Mouse (Mus musculus) lung, embryonic 15.5 days (tissue): ENCODE results near the gene Igfals. TPM values are rescaled to one million over a fixed set of nuclear protein-coding genes. Genes with fewer than 3 reads are reported as not detected.

Experiments used
- ATAC-seq: fragments of 200-750 bp; cut with Nextera tagmentation; 2 replicates; pipeline ENCODE4 v1.8.0; 2017; ENCODE audit warnings: moderate number of reproducible peaks, borderline replicate concordance; ENCODE audit not compliant: low FRiP score, low TSS enrichment; ENCODE audit errors: extremely low read depth
- H3K27ac ChIP-seq: fragments of 300-500 bp; sonication (generic); 2 replicates; pipeline ENCODE4 v1.5.1; 2015; ENCODE audit warnings: moderate library complexity, mild to moderate bottlenecking, inconsistent platforms
- H3K27me3 ChIP-seq: fragments of 300-500 bp; sonication (generic); 2 replicates; pipeline ENCODE4 v1.6.1; 2015; ENCODE audit warnings: inconsistent platforms
- H3K36me3 ChIP-seq: fragments of 300-500 bp; sonication (generic); 2 replicates; pipeline ENCODE4 v1.6.1; 2015; ENCODE audit warnings: inconsistent platforms
- H3K4me1 ChIP-seq: fragments of 300-500 bp; sonication (generic); 2 replicates; pipeline ENCODE4 v1.6.1; 2015; ENCODE audit warnings: inconsistent platforms
- H3K4me2 ChIP-seq: fragments of 300-500 bp; sonication (generic); 2 replicates; pipeline ENCODE4 v1.6.1; 2015; ENCODE audit warnings: inconsistent platforms, mild to moderate bottlenecking, moderate library complexity
- H3K4me3 ChIP-seq: fragments of 300-500 bp; sonication (generic); 2 replicates; pipeline ENCODE4 v1.5.1; 2015; ENCODE audit warnings: mild to moderate bottlenecking, inconsistent platforms
- H3K9ac ChIP-seq: fragments of 300-500 bp; sonication (generic); 2 replicates; pipeline ENCODE4 v1.6.1; 2015; ENCODE audit warnings: inconsistent platforms
- H3K9me3 ChIP-seq: fragments of 300-500 bp; sonication (generic); 2 replicates; pipeline ENCODE4 v1.6.1; 2016; ENCODE audit warnings: inconsistent platforms
- WGBS: fragments of 180-500 bp; shearing (Covaris S2); methylation state at CpG from one replicate; pipeline ENCODE4 v1.1.7; 2015; 5-methylcytosine and 5-hydroxymethylcytosine counted together
- polyA plus RNA-seq: library from polyadenylated mRNA; unstranded; fragments of >200 nt; fragmentation: Nextera tagmentation; extraction: Ambion mirVana; gene quantifications from 2 replicates; pipeline ENCODE4 v1.2.1, GENCODE M21; 2015

The Igfals gene
- polyA plus RNA-seq, 1 experiment from 2014 or later = 1.00 TPM

DNA sequence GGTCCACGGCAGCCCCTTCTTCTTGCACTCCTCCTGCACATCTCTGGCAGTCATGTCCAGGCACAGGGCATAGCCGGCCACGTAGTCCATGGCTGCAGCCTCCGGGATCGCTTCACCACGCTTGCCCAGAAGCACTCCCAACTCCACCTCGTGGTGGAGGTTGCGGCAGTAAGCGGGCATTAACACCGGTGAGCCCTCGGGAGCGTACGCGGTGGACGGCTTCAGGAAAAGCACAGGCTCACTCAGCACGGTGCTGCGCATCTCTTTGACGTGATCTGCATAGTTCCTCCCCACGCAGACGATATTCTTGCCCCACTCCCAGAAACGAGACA, 16.1 kb upstream of the Igfals start:
- Histone ChIP-seq H3K9ac (peak overlapping the region; percentile 74), H3K4me3 (peak overlapping the region; percentile 75), H3K9me3 (no peaks in the 10 kb centered on the region), H3K4me2 (peak overlapping the region; percentile 82), H3K27me3 (peaks cover 9% of the 10 kb centered on the region; the same call in 1 of the 2 replicates), H3K36me3 (0 out of 2 replicates have a peak, but pooled peaks cover 3% of the 10 kb centered on the region), H3K4me1 (peaks cover 11% of the 10 kb centered on the region), H3K27ac (peak overlapping the region; percentile 93)
- 0% methylated on average over 21 of the region's 21 CpGs for WGBS
- peak; percentile 56 for ATAC-seq

DNA sequence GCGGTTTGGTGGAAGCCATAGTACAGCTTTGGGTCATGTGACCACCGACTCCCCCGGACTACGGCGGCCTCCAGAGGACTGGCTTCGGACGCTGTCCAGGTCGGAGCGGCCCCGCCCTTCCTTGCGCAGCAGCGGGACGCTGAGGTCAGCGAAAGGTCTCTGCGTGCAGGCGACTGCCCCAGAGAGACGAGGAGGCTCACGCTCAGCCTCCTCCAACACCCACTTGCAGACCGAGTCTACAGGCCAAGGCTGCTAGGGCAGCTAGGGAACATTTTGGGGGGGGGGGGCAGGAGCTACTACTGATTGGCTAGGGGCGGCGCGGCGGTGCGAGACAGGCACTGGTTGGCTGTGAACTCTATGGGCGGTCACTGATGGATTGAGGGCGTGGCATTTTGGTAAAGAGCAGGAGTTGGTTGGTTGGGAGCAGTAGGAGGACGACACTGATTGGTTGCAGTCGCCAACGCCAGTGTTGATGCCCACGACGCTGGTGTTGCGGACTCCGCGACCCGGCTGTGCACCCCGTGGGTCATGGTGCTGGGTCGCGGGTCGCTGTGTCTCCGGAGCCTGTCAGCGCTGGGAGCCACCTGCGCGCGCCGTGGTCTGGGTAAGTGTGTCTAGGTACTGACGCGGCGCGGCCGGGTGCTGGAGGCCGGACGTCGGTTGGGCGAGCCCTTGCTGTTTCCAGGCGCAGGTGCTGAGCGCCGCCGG, 15.6 kb upstream of the Igfals start, which contains the start of gene Fahd1:
Fahd1 (minus strand) TSS at position 300 of the 708 bp plus-strand sequence.
- H3K9me3 ChIP-seq = no peaks in the 10 kb centered on the region

DNA sequence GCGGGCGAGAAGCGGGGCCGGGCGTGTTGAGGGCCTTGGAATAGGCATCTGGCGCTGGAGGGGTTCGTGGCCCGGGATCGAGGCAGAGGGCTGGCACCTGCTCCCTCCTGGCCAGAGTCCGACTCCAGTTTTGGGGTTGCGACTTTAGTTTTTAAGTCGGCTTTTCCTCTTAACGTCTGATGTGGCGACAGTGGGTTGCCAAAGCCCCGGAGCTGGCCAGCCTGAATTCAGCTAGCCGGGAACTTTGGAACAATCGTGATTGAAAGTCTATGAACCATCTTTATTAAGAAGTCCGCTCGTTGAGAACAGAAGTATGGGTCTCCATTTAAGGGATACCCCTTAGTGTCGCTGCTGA, 15.0 kb upstream of the Igfals start:
- WGBS = 2% methylated on average over 20 of the region's 20 CpGs
- Histone ChIP-seq H3K4me3 (peak overlapping the region; percentile 75), H3K4me2 (peak overlapping the region; percentile 82), H3K36me3 (0 out of 2 replicates have a peak, but pooled peaks cover 3% of the 10 kb centered on the region), H3K27ac (0 out of 2 replicates have a peak overlapping the region, but pooled peaks have one; percentile 16), H3K9ac (peak overlapping the region; percentile 41), H3K9me3 (no peaks in the 10 kb centered on the region), H3K27me3 (peaks cover 9% of the 10 kb centered on the region; the same call in 1 of the 2 replicates), H3K4me1 (peaks cover 11% of the 10 kb centered on the region)
- no peak for ATAC-seq

More for the DNA sequence above, 15.6 kb upstream of the Igfals start, which contains the start of gene Fahd1:
- H3K36me3 ChIP-seq = 0 out of 2 replicates have a peak, but pooled peaks cover 3% of the 10 kb centered on the region
- peak; percentile 99 for ATAC-seq
- peak within 1 kb of the TSS; percentile 82 for H3K4me2 ChIP-seq
- peaks cover 11% of the 10 kb centered on the region for H3K4me1 ChIP-seq
- peak within 1 kb of the TSS; percentile 75 for H3K4me3 ChIP-seq
- peak within 1 kb of the TSS; percentile 74 for H3K9ac ChIP-seq
- peak within 1 kb of the TSS; percentile 93 for H3K27ac ChIP-seq
- WGBS = 0% methylated on average over 58 of the region's 58 CpGs
- H3K27me3 ChIP-seq = peaks cover 9% of the 10 kb centered on the region; the same call in 1 of the 2 replicates

DNA sequence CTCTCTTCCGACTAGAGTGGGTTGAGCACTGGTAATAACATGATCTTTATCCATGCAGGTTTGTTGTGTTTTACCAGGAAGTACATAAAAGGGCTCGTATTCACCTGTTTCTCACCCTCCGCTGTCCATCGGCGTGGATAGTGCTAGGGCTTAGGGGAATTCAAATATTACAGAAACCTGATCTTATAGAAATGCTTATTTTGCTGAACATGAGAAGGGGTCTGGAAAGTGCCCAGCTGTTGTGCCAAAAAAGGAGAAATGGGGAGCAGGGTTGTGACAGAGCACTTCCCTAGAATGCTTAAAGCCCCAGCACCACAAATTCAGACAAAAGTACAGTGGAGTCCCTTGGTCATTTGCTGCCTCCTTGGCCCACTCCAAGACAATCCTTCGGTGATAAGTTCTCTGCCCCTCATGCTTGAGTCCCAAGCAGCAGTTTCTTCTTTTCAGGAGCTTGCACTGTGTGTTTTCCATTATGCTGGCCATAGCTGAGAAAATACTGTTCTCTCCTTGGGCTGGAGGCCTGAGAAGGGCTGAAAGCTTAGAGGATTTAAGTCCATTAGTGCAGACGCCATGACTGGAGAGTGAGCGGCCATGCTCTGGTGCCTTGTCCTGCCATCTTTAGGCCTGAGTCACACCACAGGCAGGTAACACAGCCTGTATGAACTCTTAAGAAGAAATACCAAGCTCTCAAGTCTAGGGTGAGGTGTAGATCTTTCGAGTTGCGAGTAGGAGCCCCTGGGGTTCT, 14.2 kb upstream of the Igfals start:
- Histone ChIP-seq H3K9me3 (no peaks in the 10 kb centered on the region), H3K27ac (no peak overlapping the region), H3K4me3 (peak overlapping the region; percentile 75), H3K36me3 (0 out of 2 replicates have a peak, but pooled peaks cover 3% of the 10 kb centered on the region), H3K4me1 (peaks cover 11% of the 10 kb centered on the region), H3K27me3 (peaks cover 9% of the 10 kb centered on the region; the same call in 1 of the 2 replicates), H3K9ac (no peak overlapping the region), H3K4me2 (peak overlapping the region; percentile 82)
- no peak for ATAC-seq
- whole genome bisulfite sequencing = 75% methylated on average over 10 of the region's 10 CpGs

DNA sequence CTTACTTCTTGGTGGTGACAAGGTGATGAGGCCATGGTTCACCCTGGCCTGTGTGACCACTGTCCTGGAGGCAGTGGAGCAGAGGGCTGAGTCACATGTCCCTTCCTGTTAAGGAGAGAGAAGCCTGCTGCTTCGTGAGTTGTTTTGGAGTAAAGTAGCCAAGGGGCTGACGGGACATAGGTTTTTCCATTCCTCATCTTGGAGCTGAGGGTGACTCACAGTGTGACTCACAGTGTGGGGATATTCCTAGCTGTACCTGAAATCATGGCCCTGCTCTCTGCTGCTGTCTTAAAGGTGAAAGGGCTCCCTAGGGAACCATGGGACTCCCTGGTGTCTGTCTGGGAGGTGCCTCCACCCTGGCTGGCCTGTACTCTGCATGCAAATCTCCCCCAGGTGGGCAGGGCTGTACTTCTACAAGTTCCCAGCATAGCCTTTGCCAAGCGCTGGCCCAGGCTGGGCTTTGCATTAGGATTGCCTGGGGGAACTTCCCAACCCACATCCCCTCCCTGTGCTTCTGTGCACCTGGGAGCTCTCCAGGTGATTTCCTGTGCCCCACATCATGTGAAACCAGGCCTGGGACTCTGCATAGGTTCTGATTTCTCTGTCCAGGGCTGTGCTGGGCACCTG, 9.8 kb upstream of the Igfals start:
- Histone ChIP-seq H3K36me3 (0 out of 2 replicates have a peak, but pooled peaks cover 3% of the 10 kb centered on the region), H3K27me3 (peaks cover 9% of the 10 kb centered on the region; the same call in 1 of the 2 replicates)

DNA sequence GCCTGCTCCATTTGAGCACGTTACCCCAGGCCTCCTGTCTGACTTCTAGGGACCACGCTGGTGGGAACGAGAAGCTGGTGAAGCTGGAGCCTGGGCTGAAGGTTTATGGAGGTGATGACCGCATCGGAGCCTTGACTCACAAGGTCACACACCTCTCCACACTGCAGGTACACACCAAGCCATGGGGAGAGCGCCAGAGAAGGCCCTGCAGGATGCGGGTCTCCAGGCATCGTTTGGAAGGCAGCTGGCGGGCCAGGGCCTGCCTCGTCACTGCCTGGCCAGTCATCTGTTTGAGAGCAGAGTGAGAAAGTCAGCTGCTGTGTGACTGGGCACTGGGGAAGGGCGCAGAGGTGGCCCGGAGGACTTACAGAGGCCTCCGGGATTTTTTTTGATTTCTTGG, 9.2 kb upstream of the Igfals start:
- H3K4me2 ChIP-seq = no peak overlapping the region
- no peaks in the 10 kb centered on the region for H3K4me1 ChIP-seq
- ATAC-seq = no peak
- H3K27me3 ChIP-seq = peaks cover 2% of the 10 kb centered on the region; the same call in 1 of the 2 replicates
- peaks cover 7% of the 10 kb centered on the region; the same call in 1 of the 2 replicates for H3K36me3 ChIP-seq
- H3K4me3 ChIP-seq = no peak overlapping the region
- no peaks in the 10 kb centered on the region for H3K9me3 ChIP-seq
- no peak overlapping the region for H3K9ac ChIP-seq
- H3K27ac ChIP-seq = no peak overlapping the region
- WGBS = 88% methylated on average over 13 of the region's 13 CpGs

More for the DNA sequence above, 9.8 kb upstream of the Igfals start:
- Histone ChIP-seq H3K9ac (no peak overlapping the region), H3K27ac (no peak overlapping the region), H3K9me3 (no peaks in the 10 kb centered on the region), H3K4me2 (no peak overlapping the region), H3K4me1 (peaks cover 4% of the 10 kb centered on the region), H3K4me3 (no peak overlapping the region)
- WGBS = 74% methylated on average over 3 of the region's 3 CpGs
- ATAC-seq = no peak

DNA sequence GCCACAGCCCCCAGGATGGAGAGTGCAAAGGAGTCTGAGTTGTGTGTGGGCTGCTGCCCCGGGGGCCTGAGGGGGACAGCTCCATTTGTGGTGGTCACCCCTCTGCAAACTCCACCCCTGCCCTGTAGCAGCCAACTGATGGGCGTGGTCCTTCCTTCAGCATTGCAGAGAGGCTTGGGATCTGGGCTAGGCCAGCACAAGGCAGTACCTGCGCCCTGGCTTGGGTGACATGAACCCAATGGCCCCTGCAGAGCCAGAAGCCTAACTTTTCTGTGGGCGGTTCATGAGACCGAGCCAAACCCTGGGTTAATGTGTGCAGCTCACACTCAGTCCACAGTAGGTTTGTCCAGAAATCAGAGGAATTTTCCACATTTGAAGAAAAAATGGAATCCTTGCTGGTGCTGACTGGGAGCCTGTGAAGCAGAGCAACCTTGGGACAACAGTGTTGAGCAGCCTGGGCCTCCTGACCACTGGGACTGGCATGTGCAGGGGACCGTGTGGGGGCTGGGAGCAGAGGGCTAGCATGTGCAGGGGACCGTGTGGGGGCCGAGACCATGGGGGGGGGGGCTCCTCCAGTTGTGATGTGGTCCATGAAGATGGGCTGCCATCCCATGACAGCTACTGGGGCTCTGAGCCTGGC, 7.8 kb upstream of the Igfals start:
- no peak overlapping the region for H3K4me3 ChIP-seq
- H3K9me3 ChIP-seq = no peaks in the 10 kb centered on the region
- no peaks in the 10 kb centered on the region for H3K4me1 ChIP-seq
- no peak overlapping the region for H3K9ac ChIP-seq
- WGBS = 72% methylated on average over 8 of the region's 8 CpGs
- H3K36me3 ChIP-seq = peaks cover 10% of the 10 kb centered on the region; the same call in 1 of the 2 replicates
- no peak overlapping the region for H3K4me2 ChIP-seq
- no peak for ATAC-seq
- no peaks in the 10 kb centered on the region for H3K27me3 ChIP-seq
- H3K27ac ChIP-seq = no peak overlapping the region

DNA sequence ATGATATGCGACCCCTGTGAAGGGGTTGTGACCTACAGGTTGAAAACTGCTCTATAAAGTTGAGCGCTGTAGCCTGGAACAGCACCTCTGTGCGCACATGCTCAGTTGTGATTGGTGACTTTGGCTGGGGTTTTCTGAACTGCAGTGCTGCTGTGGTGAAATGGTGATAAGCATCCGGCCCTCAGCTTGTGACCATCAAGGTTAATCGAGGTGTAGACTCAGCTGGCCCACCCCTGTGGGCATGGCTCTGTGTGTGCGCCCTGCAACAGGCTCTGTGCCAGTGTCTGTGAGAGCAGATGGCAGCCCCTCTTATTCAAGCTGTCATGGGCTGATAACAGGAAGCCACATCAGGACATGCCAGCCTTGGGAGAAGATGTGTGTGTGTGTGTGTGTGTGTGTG, 6.8 kb upstream of the Igfals start:
- 85% methylated on average over 6 of the region's 6 CpGs for WGBS
- Histone ChIP-seq H3K27ac (no peak overlapping the region), H3K4me3 (no peak overlapping the region), H3K36me3 (peaks cover 7% of the 10 kb centered on the region; the same call in 1 of the 2 replicates), H3K27me3 (no peaks in the 10 kb centered on the region), H3K4me2 (no peak overlapping the region), H3K9ac (no peak overlapping the region), H3K9me3 (no peaks in the 10 kb centered on the region), H3K4me1 (no peaks in the 10 kb centered on the region)
- no peak; the same call in 1 of the 2 replicates for ATAC-seq

DNA sequence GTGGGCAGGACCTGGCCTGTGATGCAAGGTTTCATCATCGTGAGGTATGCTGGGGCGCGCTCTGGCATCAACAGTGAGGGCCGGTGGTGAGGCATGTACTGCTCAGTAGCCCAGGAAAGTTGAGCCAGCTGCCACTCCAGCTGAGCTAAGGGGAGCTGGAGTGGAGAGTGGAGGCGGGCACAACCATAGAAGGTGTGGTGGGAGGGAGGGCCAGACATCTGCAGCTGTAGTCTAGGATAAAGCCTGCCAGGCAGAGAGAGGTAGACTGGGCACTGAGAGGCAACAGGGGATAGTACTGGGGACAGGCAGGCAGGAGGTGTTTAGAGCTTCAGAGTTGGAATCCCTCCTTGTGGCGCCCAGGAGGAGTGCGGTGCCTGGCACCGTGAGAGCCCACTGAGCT, 5.7 kb upstream of the Igfals start:
- no peak overlapping the region for H3K9ac ChIP-seq
- H3K27ac ChIP-seq = no peak overlapping the region
- H3K9me3 ChIP-seq = no peaks in the 10 kb centered on the region
- ATAC-seq = 0 out of 2 replicates have a peak, but pooled peaks have one; percentile 27
- H3K4me2 ChIP-seq = no peak overlapping the region
- H3K36me3 ChIP-seq = peaks cover 7% of the 10 kb centered on the region; the same call in 1 of the 2 replicates
- H3K4me1 ChIP-seq = no peaks in the 10 kb centered on the region
- no peak overlapping the region for H3K4me3 ChIP-seq
- H3K27me3 ChIP-seq = no peaks in the 10 kb centered on the region
- 91% methylated on average over 8 of the region's 8 CpGs for WGBS

DNA sequence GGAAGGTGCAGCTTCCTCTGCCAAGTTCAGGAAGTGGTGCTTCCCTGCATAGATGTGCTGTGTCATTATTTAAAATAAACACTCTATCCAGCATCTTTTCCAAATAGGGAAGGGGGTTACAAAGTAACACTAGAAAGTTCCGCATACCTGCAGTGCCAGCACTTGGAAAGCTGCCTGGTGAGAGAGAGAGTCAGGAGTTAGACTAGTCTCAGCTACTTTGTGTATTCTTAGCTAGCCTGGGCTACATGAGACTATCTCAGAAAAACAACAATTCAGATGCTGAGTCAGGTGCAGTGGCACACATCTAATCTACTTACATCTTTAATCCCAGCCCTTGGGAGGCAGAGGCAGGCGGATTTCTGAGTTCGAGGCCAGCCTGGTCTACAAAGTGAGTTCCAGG, 4.0 kb upstream of the Igfals start:
- 92% methylated on average over 3 of the region's 3 CpGs for WGBS
- no peaks in the 10 kb centered on the region for H3K27me3 ChIP-seq

DNA sequence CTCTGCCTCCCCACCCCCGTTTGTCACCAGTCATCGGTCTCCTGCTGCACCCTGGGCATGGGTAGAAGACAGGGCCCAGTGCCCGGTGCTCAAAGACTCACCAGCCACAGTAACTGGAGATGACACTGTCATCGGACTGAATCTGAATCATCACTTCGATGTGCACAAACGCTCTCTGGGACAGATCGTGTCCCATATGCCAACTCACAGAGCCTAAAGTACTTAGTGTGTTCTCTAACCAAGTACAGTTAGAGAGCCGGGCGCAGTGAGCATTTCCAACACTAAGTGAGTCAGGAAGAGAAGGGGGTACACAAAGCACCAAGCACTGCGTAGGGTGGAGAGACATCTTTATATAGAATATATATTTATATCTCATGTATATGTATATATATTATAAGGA, 2.1 kb downstream of the Igfals start:
- no peaks in the 10 kb centered on the region for H3K4me1 ChIP-seq
- no peak overlapping the region for H3K27ac ChIP-seq
- no peaks in the 10 kb centered on the region for H3K9me3 ChIP-seq
- no peaks in the 10 kb centered on the region for H3K36me3 ChIP-seq
- H3K4me2 ChIP-seq = no peak overlapping the region
- H3K27me3 ChIP-seq = no peaks in the 10 kb centered on the region
- no peak for ATAC-seq
- no peak overlapping the region for H3K4me3 ChIP-seq
- 94% methylated on average over 10 of the region's 10 CpGs for WGBS
- H3K9ac ChIP-seq = no peak overlapping the region

More for the DNA sequence above, 4.0 kb upstream of the Igfals start:
- Histone ChIP-seq H3K4me1 (no peaks in the 10 kb centered on the region), H3K27ac (no peak overlapping the region), H3K4me3 (no peak overlapping the region), H3K9me3 (no peaks in the 10 kb centered on the region), H3K4me2 (no peak overlapping the region), H3K36me3 (peaks cover 7% of the 10 kb centered on the region; the same call in 1 of the 2 replicates), H3K9ac (no peak overlapping the region)
- no peak for ATAC-seq
